Mouse (Mus musculus): ENCODE results near the gene Rmnd1.

- TF ChIP-seq CTCF (IDR thresholded peaks at IDR 0.05; ENCODE audit: low read depth, low read length) (no peak), POLR2AphosphoS5 (IDR thresholded peaks at IDR 0.05; ENCODE audit: insufficient replicate concordance, low read depth, low read length) (no peak)
These were observed 36.9 kb downstream of the Rmnd1 start for GRCm38 (mm10) chr10:4395321-4395720.

Data from G1E (cell line).